Mouse (Mus musculus) left cerebral cortex, adult 2 months (tissue): ENCODE data around the gene Txndc16. TPM values are rescaled to one million over a fixed set of nuclear protein-coding genes. Genes with fewer than 3 reads are reported as not detected.

Experiments
- DNase-seq, 2 experiments: peaks; one replicate each; pipeline ENCODE4 v3.0.0; 2021 to 2022; ENCODE audit warnings: low spot score in 2 of 2, mixed read lengths in 1 of 2; ENCODE audit errors: extremely low spot score in 1 of 2
- H3K27ac ChIP-seq: fragments of 200-600 bp; 2 replicates; pipeline ENCODE4 v1.8.1; 2022
- H3K4me3 ChIP-seq: fragments of 200-600 bp; 2 replicates; pipeline ENCODE4 v1.8.1; 2022
- CTCF ChIP-seq: fragments of 200-600 bp; IDR thresholded peaks from 2 replicates; pipeline ENCODE4 v1.8.1; 2022; ENCODE audit warnings: antibody characterized with exemption, mild to moderate bottlenecking, moderate library complexity
- intact Hi-C: fragments of 180-260 bp; cut with DNase I; formaldehyde crosslinking; loops from one replicate; pipeline ENCODE4 v1.15.1; 2025
- long read RNA-seq, 2 experiments: library from polyadenylated mRNA; stranded (forward); transcript quantifications; one replicate each; pipeline ENCODE4 v2.0.0; 2021; ENCODE audit warnings: borderline mapping rate in 2 of 2
- total RNA-seq, 2 experiments: library from RNA; stranded (reverse); gene quantifications; 2 replicates each; pipeline ENCODE4 v1.2.3; 2021

Txndc16 gene
- total RNA-seq, result 10 to 100 TPM; 65.6 to 66.5 TPM
- long read RNA-seq, experiment 1, full-length matches to known transcripts, result 42 of 106 reads
- long read RNA-seq, experiment 1, partial matches to known transcripts, result 28 of 106 reads
- long read RNA-seq, experiment 1, other reads (novel, unspliced or antisense), result 36 of 106 reads
- long read RNA-seq, experiment 2, full-length matches to known transcripts, result 29 of 60 reads
- long read RNA-seq, experiment 2, partial matches to known transcripts, result 7 of 60 reads
- long read RNA-seq, experiment 2, other reads (novel, unspliced or antisense), result 24 of 60 reads

- TF ChIP-seq CTCF, result no peak
Measured at GRCm38 (mm10) chr14:45220090-45220956, at the start of gene Txndc16. Txndc16 (minus strand) TSS chr14:45220328.

DNA sequence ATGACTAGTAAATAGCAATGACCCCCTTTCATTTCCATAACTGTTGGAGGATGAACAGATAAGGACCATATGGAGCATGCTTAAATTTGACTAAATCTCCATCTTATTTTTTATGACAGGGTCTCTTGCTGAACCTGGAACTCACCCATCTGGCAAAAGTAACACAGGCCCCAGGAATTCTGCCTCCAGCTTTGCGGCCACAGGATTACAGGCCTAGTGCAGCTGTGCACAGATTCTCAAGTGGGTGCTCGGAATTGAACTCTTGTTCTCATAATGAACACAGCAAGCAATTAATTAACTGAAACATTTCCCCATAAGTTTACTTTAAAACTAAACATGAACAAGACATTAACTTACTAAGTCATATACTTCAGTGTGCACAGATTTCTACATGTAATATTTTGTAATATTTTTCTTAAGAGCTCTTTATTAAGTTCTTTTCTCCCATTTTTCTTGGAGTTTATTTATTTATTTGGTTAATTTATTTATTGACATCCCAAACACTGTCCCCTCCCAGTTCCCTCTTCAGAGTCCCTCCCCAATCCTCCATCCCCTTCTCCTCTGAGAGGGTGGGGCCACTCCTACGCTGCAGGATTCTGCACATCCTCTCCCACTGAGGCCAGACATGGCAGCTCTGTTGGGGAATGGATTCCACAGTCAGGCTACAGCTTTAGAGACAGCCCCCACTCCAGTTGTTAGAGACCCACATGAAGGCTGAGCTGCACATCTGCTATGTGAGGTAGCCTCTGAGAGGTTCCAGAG, 43.9 kb upstream of the Txndc16 start:
- no peak for DNase-seq
- intact Hi-C loops, result no loop called here
- H3K27ac ChIP-seq, result no peak overlapping the region
- TF ChIP-seq CTCF, result no peak
- H3K4me3 ChIP-seq, result no peak overlapping the region

More at GRCm38 (mm10) chr14:45220090-45220956, at the start of gene Txndc16:
- Histone ChIP-seq H3K4me3 (peak within 1 kb of the TSS; percentile 88), H3K27ac (peak within 1 kb of the TSS; percentile 91)
- intact Hi-C loops, result no loop called here
- peak; percentile 83 to 85 for DNase-seq

DNA sequence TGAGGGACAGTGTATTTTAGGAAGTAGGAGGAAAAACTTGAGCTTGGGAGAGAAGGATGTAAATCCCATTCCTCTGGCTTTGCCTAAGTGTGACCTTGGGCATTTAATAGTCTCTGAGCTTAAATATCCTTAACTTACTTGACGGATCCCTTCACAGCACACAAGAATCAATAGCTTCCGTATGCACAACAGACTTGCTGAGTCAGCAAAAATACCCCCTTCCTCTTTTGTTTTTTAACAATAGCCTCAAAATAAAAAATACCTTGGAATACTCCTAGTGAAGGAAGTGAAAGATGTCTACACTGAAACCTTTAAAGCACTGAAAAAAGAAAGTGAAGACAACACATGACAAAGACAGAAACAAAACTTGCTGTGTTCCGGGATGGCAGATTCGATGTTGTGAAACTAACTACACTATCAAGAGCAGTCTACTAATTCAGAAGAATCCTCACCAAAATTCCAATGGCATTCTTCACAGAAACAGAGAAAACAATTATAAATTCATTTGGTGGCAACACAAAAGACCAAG, 31.5 kb upstream of the Txndc16 start:
- H3K4me3 ChIP-seq, result no peak overlapping the region
- no peak overlapping the region for H3K27ac ChIP-seq
- TF ChIP-seq CTCF, result no peak
- intact Hi-C loops, result no loop called here
- no peak for DNase-seq

GRCm38 (mm10) chr14:45241613-45242012, 21.5 kb upstream of the Txndc16 start:
- intact Hi-C loops, result no loop called here
- peak; percentile 59 for TF ChIP-seq CTCF

DNA sequence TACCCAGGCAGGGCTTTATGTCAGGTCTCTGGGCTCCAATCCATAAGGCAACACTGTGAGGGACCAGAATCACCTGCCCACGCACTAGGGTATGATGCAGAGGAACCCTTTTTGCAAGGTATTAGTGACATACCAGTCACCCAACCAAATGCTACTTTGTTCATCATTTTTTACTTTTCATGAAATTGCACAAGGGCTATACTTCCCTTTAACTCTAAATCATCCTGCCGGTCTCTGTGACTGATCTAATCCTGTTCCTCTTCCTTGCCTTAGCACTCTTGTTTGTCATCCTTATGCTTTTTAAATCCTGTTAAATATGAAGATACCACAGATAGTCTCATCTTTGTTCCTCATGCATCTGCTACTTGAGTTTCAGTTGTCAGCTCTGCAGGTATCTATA, 18.9 kb upstream of the Txndc16 start:
- TF ChIP-seq CTCF, result no peak
- H3K4me3 ChIP-seq, result no peak overlapping the region
- DNase-seq, result no peak
- intact Hi-C loops, result no loop called here
- H3K27ac ChIP-seq, result no peak overlapping the region

More at GRCm38 (mm10) chr14:45241613-45242012, 21.5 kb upstream of the Txndc16 start:
- no peak overlapping the region for H3K4me3 ChIP-seq
- no peak overlapping the region for H3K27ac ChIP-seq
- DNase-seq, result no peak

GRCm38 (mm10) chr14:45220957-45221630, 966 bp upstream of the Txndc16 start:
- TF ChIP-seq CTCF, result no peak; the same call in none of the 2 replicates
- intact Hi-C loops, result no loop called here

GRCm38 (mm10) chr14:45219281-45220089, 643 bp downstream of the Txndc16 start, which contains the start of gene Gpr137c:
Gpr137c (plus strand) TSS chr14:45219717.
- H3K27ac ChIP-seq, result peak within 1 kb of the TSS; percentile 91
- TF ChIP-seq CTCF, result no peak
- peak within 1 kb of the TSS; percentile 88 for H3K4me3 ChIP-seq
- DNase-seq, result peak; percentile 95 to 98
- intact Hi-C loops, result loop anchor here (5.0 kb wide), 1 partner anchor 98 kb away; the partner anchor contains the start of gene Ero1l

More at GRCm38 (mm10) chr14:45220957-45221630, 966 bp upstream of the Txndc16 start:
- Histone ChIP-seq H3K4me3 (peak overlapping the region; percentile 88), H3K27ac (peak overlapping the region; percentile 91)
- DNase-seq, result no peak

DNA sequence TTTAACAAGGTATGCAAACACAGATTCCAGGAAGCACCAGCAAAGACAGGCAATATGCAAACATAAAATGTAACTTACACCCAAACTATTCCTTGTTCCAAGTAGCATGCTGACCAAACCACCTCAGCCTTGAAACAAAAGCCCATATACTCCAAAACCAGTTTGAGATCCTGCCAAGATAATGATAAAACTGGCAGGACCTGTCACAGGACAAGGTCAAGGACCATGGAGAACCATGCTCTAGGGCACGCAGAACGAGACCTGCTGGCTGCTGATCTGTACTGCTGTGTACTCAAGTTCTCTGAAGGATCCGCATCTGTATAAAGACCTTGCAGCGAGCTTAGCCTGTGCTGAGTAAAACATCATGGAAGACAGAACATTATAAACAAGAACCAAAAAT, 2.4 kb downstream of the Txndc16 start:
- no peak overlapping the region for H3K27ac ChIP-seq
- intact Hi-C loops, result loop anchor here (5.0 kb wide), 1 partner anchor 100 kb away; the partner anchor contains the start of gene Ero1l
- DNase-seq, result no peak
- H3K4me3 ChIP-seq, result peak overlapping the region; percentile 79
- TF ChIP-seq CTCF, result no peak

DNA sequence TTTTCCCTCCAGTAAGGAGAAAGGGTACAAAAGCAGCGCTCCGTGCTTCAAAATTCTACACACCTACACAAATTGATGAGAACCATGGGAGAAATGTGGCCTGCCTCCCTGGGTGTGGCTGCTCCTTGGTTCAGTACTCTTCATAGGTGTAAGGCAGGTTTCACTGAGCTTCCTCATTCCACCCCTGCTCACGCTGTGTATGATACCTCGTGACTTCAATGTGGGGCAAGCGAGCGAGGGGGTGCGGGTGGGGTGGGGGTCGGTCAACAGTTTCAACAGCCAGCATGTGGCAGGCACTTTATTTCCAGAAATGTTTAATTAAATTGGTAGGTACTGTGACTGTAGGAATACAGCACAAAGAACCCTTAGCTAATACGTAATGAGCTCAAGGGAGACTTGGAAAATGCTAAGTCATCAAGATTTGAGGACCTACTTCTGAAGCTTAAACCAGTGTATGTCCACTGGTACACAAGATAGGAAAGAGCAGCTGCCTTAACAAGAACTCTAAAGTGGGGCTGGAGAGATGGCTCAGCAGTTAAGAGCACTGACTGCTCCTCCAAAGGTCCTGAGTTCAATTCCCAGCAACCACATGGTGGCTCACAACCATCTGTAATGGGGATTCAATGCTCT, 3.3 kb downstream of the Txndc16 start:
- intact Hi-C loops, result loop anchor here (5.0 kb wide), 1 partner anchor 100 kb away; the partner anchor contains the start of gene Ero1l
- H3K4me3 ChIP-seq, result no peak overlapping the region
- no peak for DNase-seq
- no peak overlapping the region for H3K27ac ChIP-seq
- no peak for TF ChIP-seq CTCF
